ENCODE assay signal across 21 mouse cellular contexts in the genomic region with DNA sequence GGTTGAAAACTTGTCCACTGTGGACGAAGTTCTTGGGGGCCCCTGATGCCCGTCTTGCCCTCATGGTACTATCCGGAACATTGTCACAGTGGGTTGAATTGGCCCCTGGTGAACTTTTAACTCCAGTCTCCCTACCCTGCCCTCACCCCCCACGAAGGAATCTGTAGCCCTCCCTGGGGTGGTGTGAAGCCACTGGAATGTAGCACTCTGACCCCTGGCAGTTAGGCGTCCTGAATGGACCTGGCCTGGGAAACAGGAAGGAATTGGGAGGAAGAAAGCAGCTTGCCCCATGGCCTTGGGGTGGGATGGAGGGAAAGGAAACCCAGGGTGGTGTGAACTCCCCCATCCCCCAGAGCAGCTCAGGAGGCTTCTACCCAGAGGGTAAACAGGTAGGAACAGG. TPM values are rescaled to one million over a fixed set of nuclear protein-coding genes. Genes with fewer than 3 reads are reported as not detected.
DNase-seq lines count a peak whose midpoint lies in the region; ATAC-seq and TF ChIP-seq lines count a peak whose summit lies in the region.
"Had no signal": no experiment of that assay in that cellular context is flagged by ENCODE, and none has a peak within 500 bp of the region (broad histone marks: within the 10 kb centered on the region; RNA-seq: fewer than 3 reads in every experiment).

No protein-coding gene starts in this region.

- H3K4me1 ChIP-seq in kidney, embryonic 14.5 days (ENCODE audit: control insufficient read depth, insufficient read depth, low read length): peaks cover 25% of the 10 kb centered on the region
- peaks cover 35% of the 10 kb centered on the region for H3K4me1 ChIP-seq in neural tube, embryonic 15.5 days

- H3K9ac ChIP-seq in kidney, embryonic 14.5 days (ENCODE audit: low read depth, low read length): no peak overlapping the region
- no peak overlapping the region for H3K9ac ChIP-seq in neural tube, embryonic 15.5 days (replicated peaks)
- H3K9ac ChIP-seq: forebrain, embryonic 15.5 days; hindbrain, embryonic 13.5 days; intestine, embryonic 15.5 days; limb, embryonic 13.5 days had no signal

- TF ChIP-seq CTCF in gastrocnemius, adult 2 months (IDR thresholded peaks at IDR 0.05): no peak

- H3K27me3 ChIP-seq in kidney, embryonic 14.5 days (ENCODE audit: control insufficient read depth, insufficient read depth, low read length): no peaks in the 10 kb centered on the region
- no peaks in the 10 kb centered on the region for H3K27me3 ChIP-seq in neural tube, embryonic 15.5 days (replicated peaks)
- H3K27me3 ChIP-seq: forebrain, embryonic 15.5 days; hindbrain, embryonic 13.5 days; intestine, embryonic 15.5 days; limb, embryonic 13.5 days; megakaryocyte, embryonic 14.5 days had no signal

- WGBS in kidney, embryonic 14.5 days: 43% methylated on average over 5 of the region's 5 CpGs
- WGBS in neural tube, embryonic 15.5 days: 69% methylated on average over 5 of the region's 5 CpGs

- ATAC-seq in kidney, embryonic 14.5 days (ENCODE audit: low FRiP score, low TSS enrichment): peak; percentile 47
- ATAC-seq in neural tube, embryonic 15.5 days (ENCODE audit: low FRiP score): no peak
- ATAC-seq: CD4-positive, CD25-positive, alpha-beta regulatory T cell, adult 4 months; forebrain, embryonic 15.5 days; intestine, embryonic 15.5 days had no signal

- DNase-seq in gastrocnemius, adult 2 months: no peak
- DNase-seq in gastrocnemius, postnatal 4 days (ENCODE audit: low spot score in 2 of 2): no peak
- DNase-seq in lung, postnatal 10 days: peak; percentile 47
- no peak for DNase-seq in lung, postnatal 25 days (ENCODE audit: low spot score)
- DNase-seq in kidney, postnatal 4 days: peak; percentile 41 to 61
- DNase-seq in thymus, postnatal 0 days (ENCODE audit: low spot score): no peak
- DNase-seq: adrenal gland, adult 8-10 months; cerebellum, adult 11-12 months; heart, adult 2 months; thymus, postnatal 36 days had no signal

- H3K4me2 ChIP-seq in kidney, embryonic 14.5 days (replicated peaks; ENCODE audit: low read depth, low read length): no peak overlapping the region
- no peak overlapping the region for H3K4me2 ChIP-seq in neural tube, embryonic 15.5 days
- H3K4me2 ChIP-seq: forebrain, embryonic 15.5 days; hindbrain, embryonic 13.5 days; intestine, embryonic 15.5 days; limb, embryonic 13.5 days had no signal

- H3K27ac ChIP-seq in gastrocnemius, adult 2 months: peak overlapping the region; percentile 43
- no peak overlapping the region for H3K27ac ChIP-seq in kidney, embryonic 14.5 days (ENCODE audit: low read depth, low read length)
- no peak overlapping the region for H3K27ac ChIP-seq in neural tube, embryonic 15.5 days (replicated peaks)
- H3K27ac ChIP-seq: embryonic facial prominence, embryonic 10.5 days; forebrain, embryonic 15.5 days; heart, adult 2 months; hindbrain, embryonic 13.5 days; intestine, embryonic 15.5 days; limb, embryonic 13.5 days had no signal

- no peaks in the 10 kb centered on the region for H3K36me3 ChIP-seq in kidney, embryonic 14.5 days (ENCODE audit: control insufficient read depth, insufficient read depth, low read length)
- no peaks in the 10 kb centered on the region for H3K36me3 ChIP-seq in neural tube, embryonic 15.5 days
- H3K36me3 ChIP-seq: embryonic facial prominence, embryonic 10.5 days; forebrain, embryonic 15.5 days; hindbrain, embryonic 13.5 days; intestine, embryonic 15.5 days; limb, embryonic 13.5 days had no signal

- no peak overlapping the region for H3K4me3 ChIP-seq in gastrocnemius, adult 2 months
- no peak overlapping the region for H3K4me3 ChIP-seq in kidney, embryonic 14.5 days (ENCODE audit: low read length)
- H3K4me3 ChIP-seq in neural tube, embryonic 15.5 days (replicated peaks): no peak overlapping the region
- H3K4me3 ChIP-seq: embryonic facial prominence, embryonic 10.5 days; erythroblast, embryonic 14.5 days; forebrain, embryonic 15.5 days; heart, adult 2 months; hindbrain, embryonic 13.5 days; intestine, embryonic 15.5 days; limb, embryonic 13.5 days; megakaryocyte, embryonic 14.5 days had no signal

- intact Hi-C loops in gastrocnemius, adult 2 months (cut with DNase I): no loop called here

- H3K9me3 ChIP-seq in kidney, embryonic 14.5 days (ENCODE audit: control insufficient read depth, low read length): no peaks in the 10 kb centered on the region
- H3K9me3 ChIP-seq in neural tube, embryonic 15.5 days (replicated peaks): no peaks in the 10 kb centered on the region
- H3K9me3 ChIP-seq: embryonic facial prominence, embryonic 10.5 days; forebrain, embryonic 15.5 days; G1E; hindbrain, embryonic 13.5 days; intestine, embryonic 15.5 days; limb, embryonic 13.5 days; megakaryocyte, embryonic 14.5 days had no signal

RNA-seq across cellular contexts. Expression of a gene that starts 25.5 kb away (rescaled TPM):
- 10 to 100 TPM; 37.5 to 46.3 TPM for total RNA-seq in gastrocnemius, adult 2 months (2021)
- total RNA-seq in gastrocnemius, postnatal 4 days (2021): 10 to 100 TPM; 21.1 to 26.8 TPM
- polyA plus RNA-seq in kidney, embryonic 14.5 days (2014; fragmentation: Nextera tagmentation; extraction: Ambion mirVana): 6.1 and 9.4 TPM in 2 replicates
- polyA plus RNA-seq in neural tube, embryonic 15.5 days (2015; fragmentation: Nextera tagmentation; extraction: Ambion mirVana): 15.8 and 17.4 TPM in 2 replicates
- polyA plus RNA-seq in thymus, postnatal 0 days (2015; fragmentation: Nextera tagmentation; extraction: Ambion mirVana): 2.2 and 2.4 TPM in 2 replicates

Comparison
In these comparisons a context has a peak if more than half of its experiments do, and no peak if none do; other contexts are left out.
1. DNase-seq: peak in lung, postnatal 10 days (single experiment) and kidney, postnatal 4 days (2 of 2); none in gastrocnemius, adult 2 months (single experiment), gastrocnemius, postnatal 4 days (0 of 2), lung, postnatal 25 days (single experiment) and thymus, postnatal 0 days (single experiment).